In genomic region chr3:94441182-94441581, GRCm38 (mm10) we compare ENCODE assay signal across 12 mouse cellular contexts. TPM values are rescaled to one million over a fixed set of nuclear protein-coding genes. Genes with fewer than 3 reads are reported as not detected.
DNase-seq lines count a peak whose midpoint lies in the region; ATAC-seq and TF ChIP-seq lines count a peak whose summit lies in the region.
"Had no signal": no experiment of that assay in that cellular context is flagged by ENCODE, and none has a peak within 500 bp of the region (broad histone marks: within the 10 kb centered on the region; RNA-seq: fewer than 3 reads in every experiment).

No protein-coding gene starts in this region.

- H3K4me2 ChIP-seq in kidney, postnatal 0 days (ENCODE audit: low read length) = no peak overlapping the region
- no peak overlapping the region for H3K4me2 ChIP-seq in kidney, embryonic 14.5 days (replicated peaks; ENCODE audit: low read depth, low read length)
- H3K4me2 ChIP-seq in intestine, embryonic 15.5 days (replicated peaks) = no peak overlapping the region
- H3K4me2 ChIP-seq: lung, embryonic 15.5 days; neural tube, embryonic 13.5 days had no signal

- no peaks in the 10 kb centered on the region for H3K27me3 ChIP-seq in cerebellum, adult 2 months (ENCODE audit: control insufficient read depth, insufficient read depth, low read length)
- H3K27me3 ChIP-seq in kidney, postnatal 0 days (ENCODE audit: insufficient read depth, low read length) = no peaks in the 10 kb centered on the region
- 0 out of 2 replicates have a peak, but pooled peaks cover 2% of the 10 kb centered on the region for H3K27me3 ChIP-seq in kidney, embryonic 14.5 days (ENCODE audit: control insufficient read depth, insufficient read depth, low read length)
- H3K27me3 ChIP-seq in intestine, embryonic 15.5 days (replicated peaks) = 0 out of 2 replicates have a peak, but pooled peaks cover 3% of the 10 kb centered on the region

- WGBS in cerebellum, adult 2 months = 42% methylated on average over 3 of the region's 3 CpGs
- WGBS in kidney, postnatal 0 days = 43% methylated on average over 3 of the region's 3 CpGs
- WGBS in kidney, embryonic 14.5 days = 45% methylated on average over 3 of the region's 3 CpGs
- 38% methylated on average over 3 of the region's 3 CpGs for WGBS in intestine, embryonic 15.5 days

- peak; percentile 27; the same call in 1 of the 2 replicates for TF ChIP-seq CTCF in cerebellum, adult 2 months (IDR thresholded peaks at IDR 0.05; ENCODE audit: borderline replicate concordance, insufficient read depth, low read depth, low read length)
- TF ChIP-seq CTCF in kidney, postnatal 0 days (IDR thresholded peaks at IDR 0.05; ENCODE audit: low read depth) = peak; percentile 65

- H3K36me3 ChIP-seq in kidney, postnatal 0 days (ENCODE audit: insufficient read depth, low read length) = peaks cover 2% of the 10 kb centered on the region; the same call in 1 of the 2 replicates
- peaks cover 7% of the 10 kb centered on the region; the same call in 1 of the 2 replicates for H3K36me3 ChIP-seq in kidney, embryonic 14.5 days (ENCODE audit: control insufficient read depth, insufficient read depth, low read length)
- H3K36me3 ChIP-seq in intestine, embryonic 15.5 days = no peaks in the 10 kb centered on the region; the same call in 1 of the 2 replicates

- no peak for ATAC-seq in kidney, postnatal 0 days (replicated peaks; ENCODE audit: low FRiP score, low read depth)
- no peak for ATAC-seq in kidney, embryonic 14.5 days (ENCODE audit: low FRiP score, low TSS enrichment)
- ATAC-seq in common myeloid progenitor, adult 5-6 weeks (replicated peaks; ENCODE audit: low read depth, poor library complexity, severe bottlenecking) = peak; percentile 52
- no peak for ATAC-seq in intestine, embryonic 15.5 days

- H3K9me3 ChIP-seq in kidney, postnatal 0 days (replicated peaks; ENCODE audit: low read length) = no peaks in the 10 kb centered on the region
- H3K9me3 ChIP-seq in kidney, embryonic 14.5 days (ENCODE audit: control insufficient read depth, low read length) = no peaks in the 10 kb centered on the region
- no peaks in the 10 kb centered on the region for H3K9me3 ChIP-seq in intestine, embryonic 15.5 days
- H3K9me3 ChIP-seq: heart, embryonic 10.5 days; lung, embryonic 15.5 days; neural tube, embryonic 13.5 days had no signal

- TF ChIP-seq POLR2A in cerebellum, adult 2 months (IDR thresholded peaks at IDR 0.05; ENCODE audit: borderline replicate concordance, insufficient read depth, low read length) = no peak

- peaks cover 4% of the 10 kb centered on the region; the same call in 1 of the 2 replicates for H3K4me1 ChIP-seq in cerebellum, adult 2 months (ENCODE audit: control insufficient read depth, insufficient read depth, low read length)
- 0 out of 2 replicates have a peak, but pooled peaks cover 4% of the 10 kb centered on the region for H3K4me1 ChIP-seq in kidney, postnatal 0 days (replicated peaks; ENCODE audit: insufficient read depth, low read length)
- H3K4me1 ChIP-seq in kidney, embryonic 14.5 days (ENCODE audit: control insufficient read depth, insufficient read depth, low read length) = peaks cover 5% of the 10 kb centered on the region; the same call in 1 of the 2 replicates
- H3K4me1 ChIP-seq in intestine, embryonic 15.5 days (replicated peaks) = no peaks in the 10 kb centered on the region; the same call in 1 of the 2 replicates

- H3K4me3 ChIP-seq in cerebellum, adult 2 months (replicated peaks; ENCODE audit: insufficient read depth, low read depth, low read length) = no peak overlapping the region
- H3K4me3 ChIP-seq in kidney, postnatal 0 days (replicated peaks; ENCODE audit: low read depth, low read length) = no peak overlapping the region
- H3K4me3 ChIP-seq in kidney, embryonic 14.5 days (ENCODE audit: low read length) = no peak overlapping the region
- H3K4me3 ChIP-seq in intestine, embryonic 15.5 days (replicated peaks) = no peak overlapping the region
- H3K4me3 ChIP-seq: heart, embryonic 10.5 days; lung, embryonic 15.5 days; neural tube, embryonic 13.5 days had no signal

- no peak overlapping the region for H3K27ac ChIP-seq in cerebellum, adult 2 months (ENCODE audit: insufficient read depth, low read length)
- H3K27ac ChIP-seq in kidney, postnatal 0 days = no peak overlapping the region
- H3K27ac ChIP-seq in kidney, embryonic 14.5 days (ENCODE audit: low read depth, low read length) = no peak overlapping the region
- no peak overlapping the region for H3K27ac ChIP-seq in intestine, embryonic 15.5 days
- H3K27ac ChIP-seq: heart, embryonic 10.5 days; lung, embryonic 15.5 days; neural tube, embryonic 13.5 days had no signal

- DNase-seq in cerebellum, adult 2 months = no peak
- no peak for DNase-seq in cerebellum, adult 8-10 months
- peak; percentile 49 for DNase-seq in kidney, postnatal 0 days (ENCODE audit: low spot score)
- peak; percentile 36 for DNase-seq in CD4-positive helper T cell, adult 2 months (ENCODE audit: low read depth, low spot score)
- DNase-seq in ovary, postnatal 10 days (ENCODE audit: low spot score) = no peak

- H3K9ac ChIP-seq in kidney, postnatal 0 days (ENCODE audit: low read depth, low read length) = no peak overlapping the region
- no peak overlapping the region for H3K9ac ChIP-seq in kidney, embryonic 14.5 days (ENCODE audit: low read depth, low read length)
- no peak overlapping the region for H3K9ac ChIP-seq in intestine, embryonic 15.5 days
- H3K9ac ChIP-seq: lung, embryonic 15.5 days; neural tube, embryonic 13.5 days had no signal

RNA-seq across cellular contexts. Expression of gene Mrpl9, which starts 1.9 kb away (rescaled TPM):
- polyA plus RNA-seq in cerebellum, adult 2 months (2012; rRNA removed) = 58.5 and 58.6 TPM in 2 replicates
- polyA plus RNA-seq in kidney, postnatal 0 days (2015; fragmentation: Nextera tagmentation; extraction: Ambion mirVana) = 52.7 and 57.1 TPM in 2 replicates
- 71.3 and 73.7 TPM in 2 replicates for polyA plus RNA-seq in kidney, embryonic 14.5 days (2014; fragmentation: Nextera tagmentation; extraction: Ambion mirVana)
- total RNA-seq in common myeloid progenitor, adult 5-6 weeks (2017) = 65.6 and 77.6 TPM in 2 replicates
- polyA plus RNA-seq in intestine, embryonic 15.5 days (2015; fragmentation: Nextera tagmentation; extraction: Ambion mirVana) = 69.3 TPM in 2 replicates

RNA-seq across cellular contexts. Expression of gene Oaz3, which starts 2.5 kb away (rescaled TPM):
- polyA plus RNA-seq in cerebellum, adult 2 months (2012; rRNA removed) = 0.15 and 0.32 TPM in 2 replicates
- 0.13 and 0.24 TPM in 2 replicates for polyA plus RNA-seq in kidney, postnatal 0 days (2015; fragmentation: Nextera tagmentation; extraction: Ambion mirVana)
- polyA plus RNA-seq in kidney, embryonic 14.5 days (2014; fragmentation: Nextera tagmentation; extraction: Ambion mirVana) = 0.28 and 0.40 TPM in 2 replicates
- total RNA-seq in common myeloid progenitor, adult 5-6 weeks (2017) = not detected in 2 replicates
- polyA plus RNA-seq in intestine, embryonic 15.5 days (2015; fragmentation: Nextera tagmentation; extraction: Ambion mirVana) = 0.36 and 0.48 TPM in 2 replicates
- total RNA-seq: layer of hippocampus, adult 18-20 months had no signal

RNA-seq across cellular contexts. Expression of gene Tdrkh, which starts 28.1 kb away (rescaled TPM):
- polyA plus RNA-seq in cerebellum, adult 2 months (2012; rRNA removed) = 21.4 and 22.8 TPM in 2 replicates
- 11.1 and 12.8 TPM in 2 replicates for polyA plus RNA-seq in kidney, postnatal 0 days (2015; fragmentation: Nextera tagmentation; extraction: Ambion mirVana)
- 13.1 and 13.3 TPM in 2 replicates for polyA plus RNA-seq in kidney, embryonic 14.5 days (2014; fragmentation: Nextera tagmentation; extraction: Ambion mirVana)
- 10.8 and 14.7 TPM in 2 replicates for total RNA-seq in common myeloid progenitor, adult 5-6 weeks (2017)
- 11.5 and 11.9 TPM in 2 replicates for polyA plus RNA-seq in intestine, embryonic 15.5 days (2015; fragmentation: Nextera tagmentation; extraction: Ambion mirVana)

RNA-seq across cellular contexts. Expression of gene Celf3, which starts 36.9 kb away (rescaled TPM):
- 112 and 123 TPM in 2 replicates for polyA plus RNA-seq in cerebellum, adult 2 months (2012; rRNA removed)
- 0.39 and 0.50 TPM in 2 replicates for polyA plus RNA-seq in kidney, postnatal 0 days (2015; fragmentation: Nextera tagmentation; extraction: Ambion mirVana)
- 0.34 and 0.53 TPM in 2 replicates for polyA plus RNA-seq in kidney, embryonic 14.5 days (2014; fragmentation: Nextera tagmentation; extraction: Ambion mirVana)
- total RNA-seq in common myeloid progenitor, adult 5-6 weeks (2017) = not detected in 2 replicates
- 26.0 and 28.1 TPM in 2 replicates for polyA plus RNA-seq in intestine, embryonic 15.5 days (2015; fragmentation: Nextera tagmentation; extraction: Ambion mirVana)

RNA-seq across cellular contexts. Expression of gene Riiad1, which starts 39.0 kb away (rescaled TPM):
- polyA plus RNA-seq in cerebellum, adult 2 months (2012; rRNA removed) = 1.3 and 1.6 TPM in 2 replicates
- 2.0 TPM in 2 replicates for polyA plus RNA-seq in kidney, postnatal 0 days (2015; fragmentation: Nextera tagmentation; extraction: Ambion mirVana)
- 0.91 and 1.7 TPM in 2 replicates for polyA plus RNA-seq in kidney, embryonic 14.5 days (2014; fragmentation: Nextera tagmentation; extraction: Ambion mirVana)
- not detected in 2 replicates for total RNA-seq in common myeloid progenitor, adult 5-6 weeks (2017)
- polyA plus RNA-seq in intestine, embryonic 15.5 days (2015; fragmentation: Nextera tagmentation; extraction: Ambion mirVana) = 5.5 and 5.6 TPM in 2 replicates

Comparison
In these comparisons a context has a peak if more than half of its experiments do, and no peak if none do; other contexts are left out.
1. DNase-seq: peak in kidney, postnatal 0 days (single experiment) and CD4-positive helper T cell, adult 2 months (single experiment); none in cerebellum, adult 2 months (0 of 2), cerebellum, adult 8-10 months (single experiment) and ovary, postnatal 10 days (single experiment).